Mouse (Mus musculus) cerebellum, adult 2 months (tissue): ENCODE results near the gene Anp32b.

Source experiments
- CTCF ChIP-seq: fragments of 200-500 bp; IDR thresholded peaks from 2 replicates; pipeline ENCODE4 v1.5.1; 2011; ENCODE audit warnings: low read depth, mild to moderate bottlenecking, control low read depth, low read length, moderate library complexity, borderline replicate concordance; ENCODE audit not compliant: insufficient read depth
- POLR2A ChIP-seq: fragments of 200-500 bp; IDR thresholded peaks from 2 replicates; pipeline ENCODE4 v1.6.1; 2011; ENCODE audit warnings: low read length, control low read depth, borderline replicate concordance; ENCODE audit not compliant: insufficient read depth

GRCm38 (mm10) chr4:46489028-46489925 is 38.6 kb downstream of the Anp32b start, which contains the start of gene Nans:
- TF ChIP-seq POLR2A (peak; percentile 59; the same call in 1 of the 2 replicates), CTCF (no peak)
